Mouse (Mus musculus) G1E (cell line): ENCODE data around the gene Asb6.

ENCODE experiments used
- CTCF ChIP-seq: IDR thresholded peaks from 2 replicates; pipeline ENCODE4 v1.5.1; 2012; ENCODE audit warnings: low read depth, low read length, inconsistent platforms, mixed read lengths
- POLR2AphosphoS5 ChIP-seq: IDR thresholded peaks from 2 replicates; pipeline ENCODE4 v1.6.1; 2012; ENCODE audit warnings: low read depth, low read length, inconsistent platforms; ENCODE audit not compliant: insufficient replicate concordance
- TAL1 ChIP-seq: conservative IDR thresholded peaks from 2 replicates; pipeline ENCODE4 v1.6.1; 2012; ENCODE audit warnings: low read depth, low read length, inconsistent platforms, mixed read lengths

GRCm38 (mm10) chr2:30783346-30783745 is 46.8 kb downstream of the Asb6 start:
- TF ChIP-seq CTCF: no peak
- TF ChIP-seq TAL1: no peak
- no peak for TF ChIP-seq POLR2AphosphoS5
